Mouse (Mus musculus) spleen, adult 2 months (tissue): ENCODE results near the gene Gm37240.

Experiments
- CTCF ChIP-seq: fragments of 200-500 bp; IDR thresholded peaks from 2 replicates; pipeline ENCODE4 v1.5.1; 2011; ENCODE audit warnings: mild to moderate bottlenecking, inconsistent platforms; ENCODE audit not compliant: insufficient read depth, insufficient read length, insufficient replicate concordance; ENCODE audit errors: extremely low read depth
- POLR2A ChIP-seq: fragments of 200-500 bp; IDR thresholded peaks from 2 replicates; pipeline ENCODE4 v1.6.1; 2011; ENCODE audit warnings: low read depth, low read length, inconsistent platforms

DNA sequence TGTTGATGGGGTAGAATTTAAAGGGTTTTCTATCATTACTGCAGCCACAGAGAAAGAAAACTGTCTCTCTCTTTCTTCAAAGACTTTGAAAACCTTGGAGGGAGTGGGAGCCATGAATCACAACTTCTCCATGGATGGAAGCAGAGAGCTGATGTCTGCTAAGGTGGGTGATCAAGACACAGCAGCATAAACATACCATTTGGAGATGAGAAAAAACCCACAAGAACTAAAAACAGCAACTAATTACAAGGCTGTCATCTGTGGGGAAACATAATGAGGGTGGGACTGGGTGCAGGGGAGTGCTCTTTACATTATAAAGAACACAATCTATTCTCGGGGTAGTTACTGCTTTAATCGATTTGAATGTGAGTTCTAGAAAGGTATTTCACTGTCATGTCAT lies 622.4 kb downstream of the Gm37240 start:
- TF ChIP-seq CTCF: no peak
- TF ChIP-seq POLR2A: no peak
